Mouse (Mus musculus) intestine, postnatal 0 days (tissue): ENCODE results near the gene Cd151. TPM values are rescaled to one million over a fixed set of nuclear protein-coding genes. Genes with fewer than 3 reads are reported as not detected.

Experiments
- ATAC-seq: fragments of 200-750 bp; cut with Nextera tagmentation; 2 replicates; pipeline ENCODE4 v1.8.0; 2017; ENCODE audit warnings: mild to moderate bottlenecking, moderate TSS enrichment, moderate library complexity
- H3K27ac ChIP-seq: fragments of 300-500 bp; sonication (generic); 2 replicates; pipeline ENCODE4 v1.5.1; 2014; ENCODE audit warnings: mild to moderate bottlenecking, low read depth, low read length, moderate library complexity
- H3K27me3 ChIP-seq: fragments of 300-500 bp; sonication (generic); replicated peaks from 2 replicates; pipeline ENCODE4 v1.6.1; 2014; ENCODE audit warnings: low read length, mixed read lengths; ENCODE audit not compliant: control insufficient read depth, insufficient read depth
- H3K36me3 ChIP-seq: fragments of 300-500 bp; sonication (generic); 2 replicates; pipeline ENCODE4 v1.6.1; 2014; ENCODE audit warnings: mild to moderate bottlenecking, moderate library complexity; ENCODE audit not compliant: control insufficient read depth, insufficient read depth
- H3K4me1 ChIP-seq: fragments of 300-500 bp; sonication (generic); replicated peaks from 2 replicates; pipeline ENCODE4 v1.6.1; 2014; ENCODE audit warnings: antibody characterized with exemption, low read length, mixed read lengths; ENCODE audit not compliant: control insufficient read depth, insufficient read depth
- H3K4me2 ChIP-seq: fragments of 300-500 bp; sonication (generic); replicated peaks from 2 replicates; pipeline ENCODE4 v1.6.1; 2014; ENCODE audit warnings: low read depth, mild to moderate bottlenecking, moderate library complexity
- H3K4me3 ChIP-seq: fragments of 300-500 bp; sonication (generic); 2 replicates; pipeline ENCODE4 v1.5.1; 2014; ENCODE audit warnings: low read depth, low read length
- H3K9ac ChIP-seq: fragments of 300-500 bp; sonication (generic); 2 replicates; pipeline ENCODE4 v1.6.1; 2014; ENCODE audit warnings: mild to moderate bottlenecking, low read depth, low read length
- H3K9me3 ChIP-seq: fragments of 300-500 bp; sonication (generic); 2 replicates; pipeline ENCODE4 v1.6.1; 2016; ENCODE audit warnings: mixed run types; ENCODE audit not compliant: control insufficient read depth
- CTCF ChIP-seq: sonication (generic); IDR thresholded peaks from 2 replicates; pipeline ENCODE4 v1.5.1; 2016; ENCODE audit warnings: low read depth, mild to moderate bottlenecking, control low read depth, antibody characterized with exemption, moderate library complexity
- WGBS: fragments of 180-500 bp; shearing (Covaris S2); extraction: QIAGEN DNeasy Blood & Tissue Kit; methylation state at CpG from one replicate; pipeline ENCODE4 v1.1.7; 2014; 5-methylcytosine and 5-hydroxymethylcytosine counted together
- polyA plus RNA-seq: library from polyadenylated mRNA; unstranded; fragments of >200 nt; fragmentation: Nextera tagmentation; extraction: Ambion mirVana; gene quantifications from 2 replicates; pipeline ENCODE4 v1.2.1, GENCODE M21; 2015

The Cd151 gene
- polyA plus RNA-seq, 1 experiment from 2014 or later, result 29.3 TPM

- Histone ChIP-seq H3K36me3 (no peaks in the 10 kb centered on the region), H3K9me3 (no peaks in the 10 kb centered on the region), H3K9ac (no peak overlapping the region), H3K4me2 (peak overlapping the region; percentile 21; the same call in 1 of the 2 replicates), H3K27me3 (peaks cover 18% of the 10 kb centered on the region; the same call in 1 of the 2 replicates), H3K27ac (no peak overlapping the region; the same call in 1 of the 2 replicates), H3K4me1 (peaks cover 10% of the 10 kb centered on the region; the same call in 1 of the 2 replicates), H3K4me3 (no peak overlapping the region)
- no peak for TF ChIP-seq CTCF
- no peak for ATAC-seq
- WGBS, result 76% methylated on average over 5 of the region's 5 CpGs
Measured at GRCm38 (mm10) chr7:141478270-141478748, 11.1 kb downstream of the Cd151 start.

DNA sequence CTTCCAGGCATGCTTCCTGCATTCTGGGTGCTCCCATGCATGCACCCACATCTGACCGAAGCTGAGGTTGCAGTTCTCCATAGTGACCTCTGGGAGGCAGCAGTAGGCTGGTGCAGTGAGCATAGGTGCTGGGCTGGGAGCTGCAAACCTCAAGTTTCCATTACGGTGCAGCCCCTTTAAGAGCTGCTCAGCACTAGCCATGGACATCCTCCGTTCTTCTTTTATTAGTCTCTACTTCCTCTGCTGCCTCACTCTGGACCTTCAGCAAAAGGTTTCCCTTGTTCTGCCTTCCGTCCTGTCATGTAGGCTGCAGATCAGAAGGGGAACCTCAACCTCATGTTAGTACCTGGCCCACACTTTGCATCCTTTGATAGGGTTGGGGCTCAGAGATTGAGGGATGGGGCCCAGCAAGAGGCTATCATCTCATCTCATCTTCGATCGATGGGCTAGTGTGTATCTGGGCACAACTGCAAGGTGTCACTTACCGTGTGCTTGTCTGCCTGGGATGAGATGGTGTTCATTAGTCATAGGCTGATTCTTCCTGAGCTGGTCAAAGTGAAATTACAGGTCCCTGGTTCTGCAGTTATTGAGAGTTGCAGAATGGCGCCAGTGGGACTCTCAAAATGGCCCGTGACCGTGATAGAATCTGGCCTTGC, 13.8 kb downstream of the Cd151 start:
- Histone ChIP-seq H3K4me3 (peak overlapping the region; percentile 48), H3K4me2 (peak overlapping the region; percentile 89), H3K27ac (no peak overlapping the region), H3K9ac (no peak overlapping the region), H3K9me3 (no peaks in the 10 kb centered on the region), H3K4me1 (peaks cover 3% of the 10 kb centered on the region; the same call in 1 of the 2 replicates), H3K27me3 (peaks cover 18% of the 10 kb centered on the region; the same call in 1 of the 2 replicates), H3K36me3 (no peaks in the 10 kb centered on the region)
- 9% methylated on average over 10 of the region's 10 CpGs for WGBS
- TF ChIP-seq CTCF, result peak; percentile 97
- ATAC-seq, result peak; percentile 54

- peak overlapping the region; percentile 89 for H3K4me2 ChIP-seq
- H3K9me3 ChIP-seq, result no peaks in the 10 kb centered on the region
- H3K27me3 ChIP-seq, result peaks cover 18% of the 10 kb centered on the region; the same call in 1 of the 2 replicates
- H3K27ac ChIP-seq, result no peak overlapping the region
- H3K36me3 ChIP-seq, result no peaks in the 10 kb centered on the region
- WGBS, result 1% methylated on average over 72 of the region's 81 CpGs
- peak; percentile 64 for TF ChIP-seq CTCF
- H3K9ac ChIP-seq, result peak overlapping the region; percentile 31; the same call in 1 of the 2 replicates
- H3K4me3 ChIP-seq, result peak overlapping the region; percentile 48
- ATAC-seq, result no peak
- H3K4me1 ChIP-seq, result no peaks in the 10 kb centered on the region; the same call in 1 of the 2 replicates
Measured at GRCm38 (mm10) chr7:141481498-141482401, 14.6 kb downstream of the Cd151 start.

- Histone ChIP-seq H3K27ac (no peak overlapping the region), H3K4me2 (peak overlapping the region; percentile 89), H3K27me3 (peaks cover 18% of the 10 kb centered on the region; the same call in 1 of the 2 replicates), H3K4me1 (no peaks in the 10 kb centered on the region; the same call in 1 of the 2 replicates), H3K4me3 (peak overlapping the region; percentile 48), H3K9ac (no peak overlapping the region), H3K9me3 (no peaks in the 10 kb centered on the region), H3K36me3 (peaks cover 3% of the 10 kb centered on the region; the same call in 1 of the 2 replicates)
- no peak for TF ChIP-seq CTCF
- WGBS, result 13% methylated on average over 11 of the region's 11 CpGs
- ATAC-seq, result no peak
Measured at GRCm38 (mm10) chr7:141482531-141483024, 15.4 kb downstream of the Cd151 start.

DNA sequence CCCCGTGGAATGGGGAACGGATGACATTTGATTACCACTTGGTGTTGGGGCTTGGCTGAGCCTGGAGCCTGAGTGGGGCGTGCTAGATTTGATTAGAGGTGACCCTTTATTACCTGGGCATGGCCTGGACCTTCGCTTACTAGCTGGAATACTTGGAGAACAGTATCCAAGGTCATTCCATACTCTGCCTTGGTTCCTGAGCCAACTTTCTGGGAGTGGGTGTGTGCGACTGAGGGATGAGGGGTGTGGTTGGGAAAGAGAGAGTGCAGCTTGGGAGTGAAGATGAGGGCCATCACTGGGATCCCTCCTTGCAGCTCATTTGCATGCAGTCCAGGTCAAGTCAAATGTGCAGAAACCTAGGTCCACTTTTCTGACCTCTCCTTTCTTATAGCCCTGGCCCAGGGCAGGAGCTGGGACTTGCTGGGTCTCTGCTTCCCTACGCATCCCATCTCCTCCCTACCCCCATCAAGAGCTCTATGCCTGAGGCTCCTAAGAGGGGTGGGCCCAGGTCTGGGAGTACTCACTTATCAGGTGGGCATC, 16.0 kb downstream of the Cd151 start:
- 75% methylated on average over 6 of the region's 6 CpGs for WGBS
- no peak overlapping the region for H3K27ac ChIP-seq
- H3K27me3 ChIP-seq, result peaks cover 18% of the 10 kb centered on the region; the same call in 1 of the 2 replicates
- TF ChIP-seq CTCF, result no peak
- H3K4me2 ChIP-seq, result no peak overlapping the region
- peaks cover 3% of the 10 kb centered on the region; the same call in 1 of the 2 replicates for H3K36me3 ChIP-seq
- ATAC-seq, result no peak
- no peaks in the 10 kb centered on the region for H3K9me3 ChIP-seq
- no peak overlapping the region for H3K9ac ChIP-seq
- no peak overlapping the region for H3K4me3 ChIP-seq
- H3K4me1 ChIP-seq, result no peaks in the 10 kb centered on the region; the same call in 1 of the 2 replicates
